Mouse (Mus musculus) spleen, adult 2 months (tissue): Measurements from ENCODE around the gene Hist1h2br. TPM values are rescaled to one million over a fixed set of nuclear protein-coding genes. Genes with fewer than 3 reads are reported as not detected.
"Not testable (repeated sequence)": the region's sequence is repeated elsewhere in the genome, so short reads cannot be mapped to it uniquely, and the experiment has no call there.

Experiments
- DNase-seq, 2 experiments: peaks; one replicate each; pipeline versions ENCODE4 v3.0.0 to v3.0.0-alpha.2; 2012 to 2021; ENCODE audit warnings: low spot score in 2 of 2, low read depth in 1 of 2
- H3K27ac ChIP-seq: fragments of 200-500 bp; 2 replicates; pipeline ENCODE4 v1.5.1; 2012; ENCODE audit warnings: low read length, inconsistent platforms; ENCODE audit not compliant: insufficient read depth
- H3K27me3 ChIP-seq: fragments of 200-500 bp; 2 replicates; pipeline ENCODE4 v1.6.1; 2012; ENCODE audit warnings: mild to moderate bottlenecking, moderate library complexity, low read length, inconsistent platforms; ENCODE audit not compliant: control insufficient read depth, insufficient read depth
- H3K36me3 ChIP-seq: fragments of 200-500 bp; 2 replicates; pipeline ENCODE4 v1.6.1; 2012; ENCODE audit warnings: mild to moderate bottlenecking, low read length, inconsistent platforms; ENCODE audit not compliant: control insufficient read depth, insufficient read depth
- H3K4me1 ChIP-seq: fragments of 200-500 bp; 2 replicates; pipeline ENCODE4 v1.6.1; 2011; ENCODE audit warnings: inconsistent platforms; ENCODE audit not compliant: control insufficient read depth, insufficient read depth, insufficient read length
- H3K4me3 ChIP-seq: fragments of 200-500 bp; 2 replicates; pipeline ENCODE4 v1.5.1; 2011; ENCODE audit warnings: mild to moderate bottlenecking, inconsistent platforms; ENCODE audit not compliant: insufficient read depth, insufficient read length; ENCODE audit errors: extremely low read depth
- CTCF ChIP-seq: fragments of 200-500 bp; IDR thresholded peaks from 2 replicates; pipeline ENCODE4 v1.5.1; 2011; ENCODE audit warnings: mild to moderate bottlenecking, inconsistent platforms; ENCODE audit not compliant: insufficient read depth, insufficient read length, insufficient replicate concordance; ENCODE audit errors: extremely low read depth
- POLR2A ChIP-seq: fragments of 200-500 bp; IDR thresholded peaks from 2 replicates; pipeline ENCODE4 v1.6.1; 2011; ENCODE audit warnings: low read depth, low read length, inconsistent platforms
- WGBS: fragments of 180-500 bp; shearing (Covaris S2); methylation state at CpG from one replicate; pipeline ENCODE4 v1.1.7; 2018; 5-methylcytosine and 5-hydroxymethylcytosine counted together
- polyA plus RNA-seq: library from polyadenylated mRNA; depleted of rRNA; stranded (reverse); fragments of >200 nt; gene quantifications from 2 replicates; pipeline ENCODE4 v1.2.3, GENCODE M21; 2012

The Hist1h2br gene
- polyA plus RNA-seq, 1 experiment, result 28.5 TPM

DNA sequence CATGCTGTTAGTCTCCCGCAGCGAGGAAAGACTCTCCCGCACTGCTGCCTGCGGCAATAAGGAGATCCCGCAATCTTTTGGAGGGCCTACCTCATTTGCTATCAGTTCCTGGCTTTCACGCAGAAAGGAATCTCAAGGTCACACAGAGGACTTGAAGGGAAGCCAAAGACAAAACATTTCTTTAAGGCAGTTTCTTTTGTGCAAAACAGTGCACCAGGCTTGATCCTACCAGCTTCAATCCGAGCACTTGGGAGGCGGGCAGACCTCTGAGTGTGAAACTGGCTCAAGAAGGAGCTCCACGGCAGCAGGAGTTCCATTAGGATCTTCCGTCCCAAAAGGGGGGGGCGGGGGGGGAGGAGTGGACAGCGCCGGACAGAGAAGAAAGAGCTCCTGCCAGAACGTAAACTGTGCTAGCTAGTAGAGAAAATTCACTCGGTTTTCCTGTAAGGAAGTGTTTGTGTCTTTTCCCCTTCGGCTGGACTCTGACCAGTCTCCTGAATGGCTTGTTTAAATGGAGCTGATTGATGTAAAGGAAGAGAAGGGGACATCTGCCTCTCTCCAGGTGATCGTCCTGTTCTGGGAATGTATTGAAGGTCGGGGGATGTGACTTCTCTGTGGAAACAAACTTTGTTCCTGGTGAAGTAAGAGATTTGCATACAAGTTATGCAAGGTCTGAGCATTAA is 42.8 kb upstream of the Hist1h2br start:
- H3K4me1 ChIP-seq, result no peaks in the 10 kb centered on the region
- no peak for TF ChIP-seq CTCF
- TF ChIP-seq POLR2A, result no peak
- 64% methylated on average over 18 of the region's 18 CpGs for WGBS
- no peak overlapping the region for H3K4me3 ChIP-seq
- no peak overlapping the region for H3K27ac ChIP-seq
- no peaks in the 10 kb centered on the region for H3K27me3 ChIP-seq
- DNase-seq, result no peak
- H3K36me3 ChIP-seq, result no peaks in the 10 kb centered on the region

DNA sequence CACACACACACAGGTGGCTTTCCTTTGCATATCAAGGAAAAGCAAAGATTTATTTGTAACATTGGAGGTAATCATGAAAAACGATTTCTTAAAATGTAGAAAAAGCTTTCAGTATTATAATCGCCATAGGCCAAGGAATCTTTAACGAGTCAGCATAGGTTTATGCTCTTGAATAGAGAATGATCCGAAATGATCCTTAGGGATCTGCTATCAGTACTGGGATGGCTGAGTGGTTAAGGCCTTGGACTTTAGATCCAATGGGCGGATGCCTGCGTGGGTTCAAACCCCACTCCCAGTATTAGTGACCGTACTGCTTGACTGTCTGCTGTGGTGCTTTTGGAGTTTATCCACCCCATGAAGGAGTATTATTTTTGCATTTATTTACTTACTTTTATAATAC is 38.0 kb upstream of the Hist1h2br start:
- TF ChIP-seq CTCF (no peak), POLR2A (no peak)
- DNase-seq, result no peak
- WGBS, result 94% methylated on average over 7 of the region's 7 CpGs
- Histone ChIP-seq H3K4me3 (no peak overlapping the region), H3K4me1 (no peaks in the 10 kb centered on the region), H3K36me3 (no peaks in the 10 kb centered on the region), H3K27me3 (no peaks in the 10 kb centered on the region), H3K27ac (no peak overlapping the region)

DNA sequence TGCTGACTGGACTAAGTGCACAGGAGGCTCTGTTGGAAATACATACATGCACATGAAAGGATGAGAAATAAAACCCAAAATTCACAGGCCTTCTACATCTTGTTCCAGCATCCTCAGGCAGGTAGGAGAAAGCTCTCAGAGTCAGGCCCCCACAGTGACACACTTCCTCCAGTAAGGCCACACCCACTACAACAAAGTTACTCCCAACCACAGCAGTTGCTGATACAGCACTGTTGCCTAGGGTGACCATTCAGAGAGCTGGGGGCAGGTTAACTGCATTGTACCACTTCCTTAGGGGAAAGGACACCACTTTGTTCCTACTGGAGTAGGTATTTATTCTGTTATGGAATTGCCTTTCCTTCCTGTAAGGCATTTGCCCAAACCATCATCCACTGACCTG is 36.4 kb upstream of the Hist1h2br start:
- not testable (repeated sequence) for H3K4me3 ChIP-seq, DNase-seq, H3K36me3 ChIP-seq, H3K27me3 ChIP-seq, H3K4me1 ChIP-seq, H3K27ac ChIP-seq

DNA sequence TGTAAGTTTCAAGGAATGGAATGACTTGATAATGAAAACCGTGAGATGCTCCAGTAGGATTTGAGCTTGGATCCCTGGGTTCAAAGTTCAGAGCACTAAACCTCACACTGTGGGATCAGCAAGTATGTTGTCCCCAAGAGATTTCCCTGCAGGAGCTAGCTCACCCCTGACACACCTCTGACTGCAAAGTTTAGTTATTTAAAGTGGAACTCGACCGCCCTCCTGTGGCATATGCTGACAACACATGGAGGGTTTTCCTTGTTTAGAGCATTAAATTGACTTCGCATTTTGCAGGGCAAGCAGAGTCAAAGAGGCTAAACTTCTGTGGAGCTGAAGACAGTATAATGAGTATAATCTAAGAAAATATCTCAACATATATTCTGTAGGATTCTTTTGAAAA is 30.5 kb upstream of the Hist1h2br start:
- H3K36me3 ChIP-seq, DNase-seq, H3K4me1 ChIP-seq, H3K27me3 ChIP-seq, H3K4me3 ChIP-seq, H3K27ac ChIP-seq: not testable (repeated sequence)
- WGBS, result no CpG with 5 or more reads among the region's 4 CpGs

DNA sequence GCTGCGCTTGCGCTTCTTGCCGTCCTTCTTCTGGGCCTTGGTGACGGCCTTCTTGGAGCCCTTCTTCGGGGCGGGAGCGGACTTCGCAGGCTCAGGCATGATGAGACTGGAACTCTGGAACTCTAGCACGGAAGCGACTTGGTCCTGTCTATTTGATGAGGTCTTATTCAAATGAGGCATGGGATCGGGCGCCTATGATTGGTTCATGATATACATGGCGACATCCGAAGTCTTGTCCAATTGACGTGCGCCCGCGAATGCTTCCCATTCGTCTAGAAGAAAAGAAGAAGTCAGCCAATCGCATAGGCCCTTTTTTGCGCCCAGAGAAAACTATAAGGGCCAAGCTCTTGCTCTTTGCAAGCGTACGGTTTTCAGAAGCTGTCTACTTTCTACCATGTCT is 23.5 kb upstream of the Hist1h2br start, which contains the start of the genes Hist1h2bq and Hist1h2ao:
Gene Hist1h2bq, minus strand, starts transcription at position 125 of the 400 bp plus-strand sequence.
Gene Hist1h2ao, plus strand, starts transcription at position 393 of the 400 bp plus-strand sequence.
- H3K27me3 ChIP-seq, DNase-seq, H3K4me3 ChIP-seq, H3K36me3 ChIP-seq, H3K4me1 ChIP-seq, H3K27ac ChIP-seq: not testable (repeated sequence)
- no CpG with 5 or more reads among the region's 23 CpGs for WGBS

DNA sequence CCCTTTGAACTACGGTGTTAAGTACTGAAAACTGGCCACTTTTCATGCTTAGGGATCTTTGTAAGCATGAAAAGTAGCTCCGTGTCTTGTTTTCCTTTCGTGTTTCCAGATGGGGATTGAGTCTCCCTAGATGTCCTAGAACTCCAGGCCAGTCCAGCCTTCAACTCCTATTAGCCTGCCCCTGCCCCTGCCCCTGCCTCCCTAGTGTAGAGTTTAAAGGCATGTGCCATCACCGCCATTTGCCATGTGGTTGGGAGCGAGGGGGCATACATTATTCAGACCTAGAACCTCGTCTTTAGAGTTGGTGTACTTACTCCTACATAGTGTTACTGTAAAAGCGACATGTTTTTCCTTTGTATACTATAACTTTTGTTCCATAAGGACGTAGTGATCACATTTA is 22.5 kb upstream of the Hist1h2br start:
- not testable (repeated sequence) for H3K27ac ChIP-seq, H3K27me3 ChIP-seq, H3K4me3 ChIP-seq, DNase-seq, H3K4me1 ChIP-seq, H3K36me3 ChIP-seq
- no CpG with 5 or more reads among the region's 8 CpGs for WGBS

DNA sequence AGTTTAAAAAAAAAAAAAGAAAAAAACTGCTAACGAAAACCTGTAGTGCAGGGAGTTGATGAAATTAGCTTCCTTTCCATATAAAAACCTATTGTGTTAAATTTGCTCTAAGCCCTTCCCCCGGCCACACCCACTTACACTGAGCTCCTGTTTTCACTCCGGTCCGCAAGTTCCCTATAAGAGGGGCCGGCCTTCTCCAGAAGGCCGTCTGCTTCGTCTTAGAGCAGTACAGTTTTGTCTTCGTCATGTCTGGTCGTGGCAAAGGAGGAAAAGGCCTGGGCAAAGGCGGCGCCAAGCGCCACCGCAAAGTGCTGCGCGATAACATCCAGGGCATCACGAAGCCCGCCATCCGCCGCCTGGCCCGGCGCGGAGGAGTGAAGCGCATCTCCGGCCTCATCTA is 22.0 kb upstream of the Hist1h2br start, which contains the start of gene Hist1h4m:
Gene Hist1h4m, plus strand, starts transcription at position 208 of the 400 bp plus-strand sequence.
- not testable (repeated sequence) for H3K4me1 ChIP-seq, H3K36me3 ChIP-seq, H3K27me3 ChIP-seq, H3K4me3 ChIP-seq
- WGBS, result no CpG with 5 or more reads among the region's 24 CpGs
- peak within 1 kb of the TSS; percentile 46 for H3K27ac ChIP-seq
- DNase-seq, result peak in 1 of 2 experiments; percentile 50

DNA sequence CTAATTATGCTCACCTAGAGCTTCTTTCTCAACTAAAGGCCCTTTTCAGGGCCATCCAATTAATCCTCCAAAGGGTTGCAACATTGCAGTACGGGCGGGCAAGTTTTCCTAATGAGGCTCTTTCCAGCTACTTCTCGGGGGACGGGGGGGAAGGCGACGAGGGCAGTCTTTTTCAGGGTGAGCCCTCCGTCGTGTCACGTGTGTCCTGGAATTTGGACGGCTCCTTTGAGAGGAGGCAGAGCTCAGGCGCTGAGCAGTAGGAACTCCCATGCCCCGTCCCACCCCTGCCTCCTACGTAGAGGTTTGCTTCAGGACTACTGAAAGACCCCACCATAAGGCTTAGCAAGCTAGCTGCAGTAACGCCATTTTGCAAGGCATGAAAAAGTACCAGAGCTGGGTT is 21.5 kb upstream of the Hist1h2br start:
- H3K27ac ChIP-seq, result peak overlapping the region; percentile 46
- H3K36me3 ChIP-seq, H3K4me1 ChIP-seq, DNase-seq, H3K4me3 ChIP-seq, H3K27me3 ChIP-seq: not testable (repeated sequence)
- WGBS, result 0% methylated on average over 14 of the region's 14 CpGs

DNA sequence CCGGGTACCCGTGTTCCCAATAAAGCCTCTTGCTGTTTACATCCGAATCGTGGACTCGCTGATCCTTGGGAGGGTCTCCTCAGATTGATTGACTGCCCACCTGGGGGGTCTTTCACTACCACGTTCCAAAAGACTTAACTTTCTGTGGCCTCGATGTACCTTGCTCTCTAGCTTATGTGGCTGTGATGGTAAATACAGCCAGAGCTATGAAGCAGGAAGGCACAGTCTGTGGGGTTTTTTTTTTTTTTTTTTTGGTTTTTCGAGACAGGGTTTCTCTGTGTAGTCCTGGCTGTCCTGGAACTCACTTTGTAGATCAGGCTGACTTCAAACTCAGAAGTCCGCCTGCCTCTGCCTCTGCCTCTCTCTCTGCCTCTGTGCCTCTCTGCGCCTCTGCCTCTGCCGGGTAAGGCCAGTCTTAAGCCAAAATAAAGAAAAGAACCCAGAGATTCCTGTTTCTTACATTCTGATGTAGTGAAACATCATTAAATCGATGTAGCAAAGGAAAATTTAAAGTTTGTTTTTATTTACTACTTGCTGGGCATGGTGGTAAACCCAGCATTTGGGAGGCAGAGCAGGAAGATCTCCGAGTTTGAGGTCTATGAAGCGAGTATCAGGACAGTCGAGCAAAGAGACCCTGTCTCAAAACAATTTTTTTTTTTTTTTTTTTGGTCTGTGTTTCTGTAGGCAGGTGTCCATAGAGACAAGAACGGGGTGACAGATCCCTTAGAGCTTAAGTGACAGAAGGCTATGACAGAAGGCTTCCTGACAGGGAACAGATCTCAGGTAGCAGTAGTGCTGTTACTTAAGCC is 13.3 kb upstream of the Hist1h2br start:
- DNase-seq, H3K36me3 ChIP-seq, H3K4me3 ChIP-seq, H3K4me1 ChIP-seq, H3K27ac ChIP-seq, H3K27me3 ChIP-seq: not testable (repeated sequence)
- WGBS, result 78% methylated on average over 7 of the region's 16 CpGs
